Mouse (Mus musculus): ENCODE measurements around the gene Styx. TPM values are rescaled to one million over a fixed set of nuclear protein-coding genes. Genes with fewer than 3 reads are reported as not detected.

The Styx gene
- polyA plus RNA-seq, 2 experiments, result 3.8 to 15.5 TPM

DNA sequence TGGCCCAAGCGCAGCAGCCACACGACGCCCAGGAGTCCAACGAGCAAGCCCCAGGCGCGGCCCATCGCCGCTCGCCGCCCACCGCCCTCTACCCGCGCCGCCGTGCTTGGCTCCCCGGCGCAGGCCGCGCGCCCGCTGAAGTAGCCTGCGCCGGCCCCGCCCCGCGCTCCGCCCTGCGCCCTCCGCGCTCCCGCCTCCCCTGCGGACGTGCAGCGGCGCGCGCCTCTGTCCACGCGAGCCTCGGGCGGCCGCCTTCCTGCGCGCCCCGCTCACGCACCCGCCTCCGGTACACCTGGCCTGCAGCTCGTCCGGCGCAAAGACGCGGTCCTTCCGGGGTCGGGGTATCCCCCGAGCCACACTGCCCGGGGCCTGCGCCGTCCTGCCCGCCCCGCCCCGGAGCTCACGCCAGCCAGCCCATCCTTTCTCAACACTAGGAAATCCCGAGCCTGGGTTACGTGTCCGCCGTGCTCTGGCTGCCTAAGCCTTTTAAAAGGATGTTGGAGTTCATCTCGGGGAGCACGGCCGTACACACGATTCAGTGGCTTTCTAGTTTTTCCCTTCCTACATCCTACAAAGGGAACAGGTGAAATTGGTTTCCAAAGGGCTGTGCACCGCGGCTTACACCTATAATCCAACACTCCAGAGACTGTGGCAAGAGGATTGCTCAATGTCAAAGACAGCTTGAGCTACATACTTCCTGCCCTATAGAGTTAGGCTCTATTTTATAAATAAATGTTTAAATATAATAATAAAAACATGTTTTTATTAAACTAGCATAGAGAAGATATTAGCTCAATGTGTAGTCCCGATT, 32.3 kb upstream of the Styx start, which contains the start of gene Ero1l:
Gene Ero1l (minus strand): TSS at position 346 of the 811 bp plus-strand sequence.
- Histone ChIP-seq H3K27me3 (ENCODE audit: control insufficient read depth, insufficient read depth, low read length) (no peaks in the 10 kb centered on the region), H3K27ac (peak within 1 kb of the TSS; percentile 84), H3K36me3 (replicated peaks; ENCODE audit: control insufficient read depth, insufficient read depth, low read depth) (no peaks in the 10 kb centered on the region), H3K4me2 (ENCODE audit: low read depth) (peak within 1 kb of the TSS; percentile 97), H3K9ac (replicated peaks) (peak within 1 kb of the TSS; percentile 94), H3K4me1 (replicated peaks; ENCODE audit: control insufficient read depth in 2 of 2, insufficient read depth in 2 of 2, low read length in 1 of 2) (peaks cover 46 to 53% of the 10 kb centered on the region in 2 experiments), H3K4me3 (ENCODE audit: insufficient read depth in 1 of 2, low read depth in 2 of 2, low read length in 2 of 2) (peak within 1 kb of the TSS; percentile 91 to 96), H3K9me3 (ENCODE audit: control insufficient read depth, low read length) (no peaks in the 10 kb centered on the region)
- TF ChIP-seq CTCF (IDR thresholded peaks at IDR 0.05; ENCODE audit: low read depth), result no peak
- no peak for TF ChIP-seq EP300 (IDR thresholded peaks at IDR 0.05; ENCODE audit: low read depth)
- ATAC-seq (ENCODE audit: insufficient read depth), result peak; percentile 89
- WGBS (ENCODE audit: insufficient replicate concordance), result under 1% methylated on average over 64 of the region's 74 CpGs
- peak; percentile 60 to 67 (median 63) for DNase-seq (ENCODE audit: low read depth in 3 of 3, low spot score in 3 of 3)

DNA sequence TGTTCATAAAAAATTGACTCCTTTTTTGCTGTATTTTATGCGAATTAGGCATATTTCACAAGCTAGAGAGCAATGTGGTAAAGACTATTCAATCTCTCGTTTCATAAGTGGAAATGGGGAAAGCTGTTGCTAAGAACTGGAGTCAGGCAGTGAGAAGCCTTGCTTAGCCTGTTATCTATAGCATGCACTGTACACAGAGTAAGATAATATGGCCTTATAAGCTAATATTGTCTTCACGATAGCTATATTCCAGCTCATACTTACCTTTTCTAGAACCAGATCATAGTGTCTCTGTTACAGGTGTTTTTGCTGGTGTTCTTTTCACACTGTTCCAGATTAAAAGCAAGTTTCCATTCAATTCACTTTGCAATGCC, 31.7 kb upstream of the Styx start:
- WGBS (ENCODE audit: insufficient replicate concordance), result 17% methylated on average over 3 of the region's 3 CpGs
- no peaks in the 10 kb centered on the region for H3K27me3 ChIP-seq (ENCODE audit: control insufficient read depth, insufficient read depth, low read length)
- ATAC-seq (ENCODE audit: insufficient read depth) (peak; percentile 55; the same call in 1 of the 2 replicates), DNase-seq (ENCODE audit: low read depth in 3 of 3, low spot score in 3 of 3) (peak; percentile 56 to 68 (median 61))
- peak overlapping the region in 1 of 2 experiments; percentile 96; a peak in 2 of 4 replicates for H3K4me3 ChIP-seq (ENCODE audit: insufficient read depth in 1 of 2, low read depth in 2 of 2, low read length in 2 of 2)
- H3K27ac ChIP-seq, result peak overlapping the region; percentile 84
- no peaks in the 10 kb centered on the region for H3K36me3 ChIP-seq (replicated peaks; ENCODE audit: control insufficient read depth, insufficient read depth, low read depth)
- H3K9ac ChIP-seq (replicated peaks), result no peak overlapping the region; the same call in 1 of the 2 replicates
- no peaks in the 10 kb centered on the region for H3K9me3 ChIP-seq (ENCODE audit: control insufficient read depth, low read length)
- peak overlapping the region; percentile 97 for H3K4me2 ChIP-seq (ENCODE audit: low read depth)
- no peak for TF ChIP-seq CTCF (IDR thresholded peaks at IDR 0.05; ENCODE audit: low read depth)
- TF ChIP-seq EP300 (IDR thresholded peaks at IDR 0.05; ENCODE audit: low read depth), result peak; percentile 89
- H3K4me1 ChIP-seq (replicated peaks; ENCODE audit: control insufficient read depth in 2 of 2, insufficient read depth in 2 of 2, low read length in 1 of 2), result peaks cover 46 to 52% of the 10 kb centered on the region in 2 experiments

DNA sequence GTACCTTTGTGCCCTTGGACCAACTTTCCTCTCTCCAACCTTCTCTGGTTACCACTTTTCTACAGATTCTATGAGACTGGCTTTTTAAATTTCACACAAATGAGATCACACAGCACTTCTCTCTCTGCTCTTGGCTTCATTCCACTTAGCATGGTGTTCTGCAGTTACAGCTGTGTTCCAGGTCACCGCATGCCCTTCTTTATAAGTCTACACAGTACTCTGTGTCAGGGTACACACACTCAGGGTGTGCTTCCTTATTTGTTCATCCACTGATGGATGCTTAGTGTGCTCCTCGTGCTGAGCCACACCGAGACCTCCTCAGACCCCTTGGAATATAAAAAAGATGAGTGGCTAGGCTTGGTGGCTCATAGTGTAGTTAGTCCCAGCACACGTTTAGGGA, 30.8 kb upstream of the Styx start:
- no peak overlapping the region for H3K4me3 ChIP-seq (ENCODE audit: insufficient read depth in 1 of 2, low read depth in 2 of 2, low read length in 2 of 2)
- no peak overlapping the region for H3K9ac ChIP-seq (replicated peaks)
- H3K9me3 ChIP-seq (ENCODE audit: control insufficient read depth, low read length), result no peaks in the 10 kb centered on the region
- peaks cover 46 to 52% of the 10 kb centered on the region in 2 experiments for H3K4me1 ChIP-seq (replicated peaks; ENCODE audit: control insufficient read depth in 2 of 2, insufficient read depth in 2 of 2, low read length in 1 of 2)
- WGBS (ENCODE audit: insufficient replicate concordance), result 77% methylated on average over 4 of the region's 4 CpGs
- DNase-seq (ENCODE audit: low read depth in 3 of 3, low spot score in 3 of 3), result no peak
- H3K27ac ChIP-seq, result peak overlapping the region; percentile 40
- H3K36me3 ChIP-seq (replicated peaks; ENCODE audit: control insufficient read depth, insufficient read depth, low read depth), result no peaks in the 10 kb centered on the region
- no peaks in the 10 kb centered on the region for H3K27me3 ChIP-seq (ENCODE audit: control insufficient read depth, insufficient read depth, low read length)
- H3K4me2 ChIP-seq (ENCODE audit: low read depth), result no peak overlapping the region
- no peak for TF ChIP-seq EP300 (IDR thresholded peaks at IDR 0.05; ENCODE audit: low read depth)
- no peak for TF ChIP-seq CTCF (IDR thresholded peaks at IDR 0.05; ENCODE audit: low read depth)
- ATAC-seq (ENCODE audit: insufficient read depth), result no peak

DNA sequence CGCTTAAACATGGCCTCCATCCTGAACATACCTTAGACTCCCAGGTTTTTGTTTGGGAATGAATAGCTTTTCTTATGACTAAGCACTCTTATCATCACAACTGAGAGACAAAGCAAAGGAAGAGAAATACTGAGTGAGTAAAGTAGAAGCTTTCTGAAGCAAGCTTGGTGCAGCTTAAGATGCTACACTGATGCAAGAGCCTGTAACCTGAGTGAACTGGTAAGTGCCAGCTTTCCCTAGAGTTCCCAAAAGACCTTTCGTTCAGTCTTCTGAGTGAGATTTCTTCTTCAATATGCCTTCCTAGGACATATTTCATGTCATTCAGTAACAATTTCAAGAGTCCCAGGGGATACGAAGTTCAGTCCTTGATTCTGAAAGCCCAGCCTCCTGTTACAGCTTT, 29.8 kb upstream of the Styx start:
- ATAC-seq (ENCODE audit: insufficient read depth) (no peak), DNase-seq (ENCODE audit: low read depth in 3 of 3, low spot score in 3 of 3) (no peak)
- Histone ChIP-seq H3K4me2 (ENCODE audit: low read depth) (peak overlapping the region; percentile 49), H3K27ac (peak overlapping the region; percentile 82), H3K9ac (replicated peaks) (peak overlapping the region; percentile 23; the same call in 1 of the 2 replicates), H3K4me3 (ENCODE audit: insufficient read depth in 1 of 2, low read depth in 2 of 2, low read length in 2 of 2) (no peak overlapping the region), H3K36me3 (replicated peaks; ENCODE audit: control insufficient read depth, insufficient read depth, low read depth) (no peaks in the 10 kb centered on the region), H3K9me3 (ENCODE audit: control insufficient read depth, low read length) (no peaks in the 10 kb centered on the region), H3K27me3 (ENCODE audit: control insufficient read depth, insufficient read depth, low read length) (no peaks in the 10 kb centered on the region), H3K4me1 (replicated peaks; ENCODE audit: control insufficient read depth in 2 of 2, insufficient read depth in 2 of 2, low read length in 1 of 2) (peaks cover 46 to 48% of the 10 kb centered on the region in 2 experiments)
- TF ChIP-seq EP300 (IDR thresholded peaks at IDR 0.05; ENCODE audit: low read depth), result no peak
- no peak for TF ChIP-seq CTCF (IDR thresholded peaks at IDR 0.05; ENCODE audit: low read depth)
- WGBS (ENCODE audit: insufficient replicate concordance), result 66% methylated on average over 3 of the region's 3 CpGs

DNA sequence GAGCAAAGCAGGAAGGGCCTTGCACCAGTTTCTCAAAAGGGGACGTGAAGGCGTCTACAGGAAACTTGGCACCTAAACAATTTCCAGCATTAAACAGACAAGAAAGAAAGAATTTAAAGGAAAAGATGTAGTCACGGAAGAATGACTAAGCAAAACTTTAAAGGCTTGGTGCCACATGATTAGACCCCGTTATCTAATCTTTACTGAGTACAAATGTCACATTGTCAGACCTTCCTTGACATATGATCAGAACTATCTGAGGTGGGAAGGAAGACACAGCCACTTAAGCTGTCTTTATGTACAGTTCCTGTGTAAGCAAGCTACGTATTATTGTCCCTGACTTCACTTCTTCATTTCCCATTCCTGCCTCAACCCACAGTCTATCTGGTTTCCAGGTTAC, 29.3 kb upstream of the Styx start:
- ATAC-seq (ENCODE audit: insufficient read depth) (peak; percentile 36), DNase-seq (ENCODE audit: low read depth in 3 of 3, low spot score in 3 of 3) (peak; percentile 63 to 71 (median 66))
- Histone ChIP-seq H3K36me3 (replicated peaks; ENCODE audit: control insufficient read depth, insufficient read depth, low read depth) (no peaks in the 10 kb centered on the region), H3K4me2 (ENCODE audit: low read depth) (peak overlapping the region; percentile 49), H3K9me3 (ENCODE audit: control insufficient read depth, low read length) (no peaks in the 10 kb centered on the region), H3K4me1 (replicated peaks; ENCODE audit: control insufficient read depth in 2 of 2, insufficient read depth in 2 of 2, low read length in 1 of 2) (peaks cover 43 to 46% of the 10 kb centered on the region in 2 experiments), H3K4me3 (ENCODE audit: insufficient read depth in 1 of 2, low read depth in 2 of 2, low read length in 2 of 2) (no peak overlapping the region), H3K27ac (peak overlapping the region; percentile 82), H3K27me3 (ENCODE audit: control insufficient read depth, insufficient read depth, low read length) (no peaks in the 10 kb centered on the region), H3K9ac (replicated peaks) (peak overlapping the region; percentile 38)
- 11% methylated on average over 5 of the region's 5 CpGs for WGBS (ENCODE audit: insufficient replicate concordance)
- TF ChIP-seq CTCF (IDR thresholded peaks at IDR 0.05; ENCODE audit: low read depth) (no peak), EP300 (IDR thresholded peaks at IDR 0.05; ENCODE audit: low read depth) (peak; percentile 91)
